Mouse (Mus musculus): ENCODE data around the gene Gm45062.

Gm45062 gene

GRCm38 (mm10) chr6:8370624-8371023, 111.4 kb downstream of the Gm45062 start:
- DNase-seq = no peak

GRCm38 (mm10) chr6:8373051-8373450, 113.8 kb downstream of the Gm45062 start:
- no peak for DNase-seq

- DNase-seq = peak in 1 of 2 experiments; percentile 11
Observed at GRCm38 (mm10) chr6:8373851-8374250, 114.6 kb downstream of the Gm45062 start.

- no peak for DNase-seq
Observed at GRCm38 (mm10) chr6:8374290-8374689, 115.0 kb downstream of the Gm45062 start.

GRCm38 (mm10) chr6:8374712-8375111, 115.5 kb downstream of the Gm45062 start:
- DNase-seq = no peak

GRCm38 (mm10) chr6:8376351-8376750, 117.1 kb downstream of the Gm45062 start:
- DNase-seq = no peak

- no peak for DNase-seq
Observed at GRCm38 (mm10) chr6:8377667-8378066, 118.4 kb downstream of the Gm45062 start.

GRCm38 (mm10) chr6:8389307-8389706, 130.1 kb downstream of the Gm45062 start:
- no peak for DNase-seq

GRCm38 (mm10) chr6:8390296-8390695, 131.0 kb downstream of the Gm45062 start:
- DNase-seq = no peak

GRCm38 (mm10) chr6:8390935-8391334, 131.7 kb downstream of the Gm45062 start:
- DNase-seq = no peak

- no peak for DNase-seq
Observed at GRCm38 (mm10) chr6:8393029-8393428, 133.8 kb downstream of the Gm45062 start.

GRCm38 (mm10) chr6:8394044-8394443, 134.8 kb downstream of the Gm45062 start:
- DNase-seq = no peak

- DNase-seq = no peak
Observed at GRCm38 (mm10) chr6:8395061-8395460, 135.8 kb downstream of the Gm45062 start.

GRCm38 (mm10) chr6:8397252-8397651, 138.0 kb downstream of the Gm45062 start:
- no peak for DNase-seq

- no peak for DNase-seq
Observed at GRCm38 (mm10) chr6:8399710-8400109, 140.5 kb downstream of the Gm45062 start.

- DNase-seq = no peak
Observed at GRCm38 (mm10) chr6:8403127-8403526, 143.9 kb downstream of the Gm45062 start.

GRCm38 (mm10) chr6:8405844-8406243, 146.6 kb downstream of the Gm45062 start:
- DNase-seq = no peak

GRCm38 (mm10) chr6:8408332-8408731, 149.1 kb downstream of the Gm45062 start:
- no peak for DNase-seq

- DNase-seq = no peak
Observed at GRCm38 (mm10) chr6:8409865-8410264, 150.6 kb downstream of the Gm45062 start.

- DNase-seq = peak; percentile 70 to 84
Observed at GRCm38 (mm10) chr6:8412845-8413598, 153.8 kb downstream of the Gm45062 start.

GRCm38 (mm10) chr6:8414020-8414419, 154.8 kb downstream of the Gm45062 start:
- DNase-seq = peak; percentile 57 to 66

GRCm38 (mm10) chr6:8415823-8416222, 156.6 kb downstream of the Gm45062 start:
- no peak for DNase-seq

GRCm38 (mm10) chr6:8416802-8417569, 157.7 kb downstream of the Gm45062 start:
- no peak for DNase-seq

All from cerebellum, adult 18-20 months (tissue).